Mouse (Mus musculus) cortical plate, adult 2 months (tissue): ENCODE data around the gene Zfp60. TPM values are rescaled to one million over a fixed set of nuclear protein-coding genes. Genes with fewer than 3 reads are reported as not detected.

Experiments
- H3K27ac ChIP-seq: fragments of 200-500 bp; 2 replicates; pipeline ENCODE4 v1.5.1; 2012; ENCODE audit warnings: low read length, control low read depth, inconsistent platforms; ENCODE audit not compliant: insufficient read depth
- H3K4me1 ChIP-seq: fragments of 200-500 bp; 2 replicates; pipeline ENCODE4 v1.6.1; 2011; ENCODE audit warnings: low read length; ENCODE audit not compliant: control insufficient read depth, insufficient read depth
- H3K4me3 ChIP-seq: fragments of 200-500 bp; 2 replicates; pipeline ENCODE4 v1.5.1; 2011; ENCODE audit warnings: mild to moderate bottlenecking, low read length, control low read depth; ENCODE audit not compliant: insufficient read depth
- CTCF ChIP-seq: fragments of 200-500 bp; IDR thresholded peaks from 2 replicates; pipeline ENCODE4 v1.5.1; 2011; ENCODE audit warnings: mild to moderate bottlenecking, control low read depth, low read length; ENCODE audit not compliant: insufficient read depth; ENCODE audit errors: extremely low read depth
- POLR2A ChIP-seq: fragments of 200-500 bp; IDR thresholded peaks from 2 replicates; pipeline ENCODE4 v1.6.1; 2011; ENCODE audit warnings: mild to moderate bottlenecking, low read length, control low read depth; ENCODE audit not compliant: insufficient read depth; ENCODE audit errors: extremely low read depth
- polyA plus RNA-seq: library from polyadenylated mRNA; depleted of rRNA; stranded (reverse); fragments of >200 nt; gene quantifications from 2 replicates; pipeline ENCODE4 v1.2.3, GENCODE M21; 2012; rRNA removed

The Zfp60 gene
- polyA plus RNA-seq = 15.9 and 17.3 TPM in 2 replicates

DNA sequence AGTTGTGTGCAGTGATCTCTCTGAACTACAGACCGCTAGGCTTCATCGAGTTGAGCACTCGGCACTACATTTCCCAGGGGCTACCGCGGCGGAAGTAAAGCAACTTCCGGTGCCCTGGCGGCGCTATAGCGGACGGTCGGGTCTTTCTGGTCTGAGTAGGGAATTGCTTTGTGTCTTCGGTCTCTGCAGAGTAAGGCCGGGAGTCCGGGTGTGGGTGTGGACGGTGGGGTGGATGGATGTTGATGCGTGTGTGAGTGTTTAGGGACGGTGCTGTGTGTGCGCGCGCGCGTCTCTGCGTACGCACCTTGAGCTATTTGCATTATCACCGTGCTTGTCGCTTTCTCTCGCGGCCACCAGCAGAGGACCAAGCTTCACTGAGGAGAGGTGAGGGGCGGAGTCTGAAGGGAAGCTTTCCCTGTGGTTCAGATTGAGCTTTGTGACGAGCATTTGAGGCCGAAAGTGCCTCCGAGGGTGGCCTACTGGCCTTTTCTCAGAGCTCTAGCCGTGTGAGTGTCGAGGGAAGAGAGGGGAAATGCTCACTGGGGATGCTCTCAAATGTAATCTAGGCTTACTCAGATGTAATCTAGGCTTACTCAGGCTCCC, at the start of gene Zfp60:
Zfp60 (plus strand) TSS at position 109 of the 603 bp plus-strand sequence.
- Histone ChIP-seq H3K4me1 (peaks cover 9% of the 10 kb centered on the region; the same call in 1 of the 2 replicates), H3K27ac (peak within 1 kb of the TSS; percentile 30), H3K4me3 (peak within 1 kb of the TSS; percentile 62)
- TF ChIP-seq CTCF (no peak; the same call in 1 of the 2 replicates), POLR2A (peak; percentile 87)

DNA sequence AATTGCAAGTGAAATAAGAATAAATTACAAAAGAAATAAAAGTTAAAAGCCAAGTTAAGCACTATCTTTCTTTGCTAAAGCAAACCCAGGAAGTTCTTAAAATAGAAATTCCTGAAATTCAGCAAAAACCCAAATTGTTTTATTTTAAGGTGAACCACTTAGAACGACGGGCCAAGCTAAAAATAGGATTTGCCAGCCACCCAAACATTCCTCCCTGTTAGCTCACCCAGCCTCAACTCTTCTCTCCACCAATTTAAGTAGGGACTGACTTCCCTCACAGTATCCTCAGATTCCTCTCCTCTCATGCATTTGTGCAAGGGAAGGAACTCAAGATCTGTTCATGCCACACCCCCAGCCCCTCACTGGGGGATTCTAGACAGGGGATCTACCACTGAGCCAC, 48.0 kb upstream of the Zfp60 start:
- no peak overlapping the region for H3K27ac ChIP-seq
- H3K4me1 ChIP-seq = peaks cover 2% of the 10 kb centered on the region; the same call in 1 of the 2 replicates
- no peak for TF ChIP-seq CTCF
- no peak for TF ChIP-seq POLR2A
- H3K4me3 ChIP-seq = no peak overlapping the region

- no peak for TF ChIP-seq POLR2A
- no peak for TF ChIP-seq CTCF
- Histone ChIP-seq H3K4me3 (no peak overlapping the region), H3K4me1 (peaks cover 3% of the 10 kb centered on the region; the same call in 1 of the 2 replicates), H3K27ac (no peak overlapping the region)
These were observed 46.0 kb upstream of the Zfp60 start for GRCm38 (mm10) chr7:27685220-27685619.

GRCm38 (mm10) chr7:27685681-27686080, 45.5 kb upstream of the Zfp60 start:
- H3K27ac ChIP-seq = no peak overlapping the region
- peaks cover 3% of the 10 kb centered on the region; the same call in 1 of the 2 replicates for H3K4me1 ChIP-seq
- H3K4me3 ChIP-seq = no peak overlapping the region
- TF ChIP-seq POLR2A (no peak), CTCF (peak; percentile 55)

DNA sequence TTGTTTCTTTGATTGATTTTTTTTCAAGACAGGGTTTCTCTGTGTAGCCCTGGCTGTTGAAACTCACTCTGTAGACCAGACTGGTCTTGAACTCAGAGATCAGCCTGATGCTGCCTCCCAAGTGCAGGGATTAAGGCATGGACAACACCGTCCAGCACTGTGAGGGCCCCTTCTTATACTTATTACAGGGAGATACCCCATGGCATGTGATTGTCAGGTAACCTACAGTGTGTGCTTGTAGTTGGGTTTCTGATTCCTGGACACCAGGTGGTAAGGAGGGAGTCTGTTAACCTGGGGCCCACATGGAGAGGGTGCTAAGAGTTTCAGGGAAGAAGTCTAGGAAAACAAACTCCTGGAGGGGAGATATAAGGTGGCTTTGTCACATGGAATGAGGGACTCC, 44.1 kb upstream of the Zfp60 start:
- Histone ChIP-seq H3K27ac (no peak overlapping the region), H3K4me1 (peaks cover 3% of the 10 kb centered on the region; the same call in 1 of the 2 replicates), H3K4me3 (no peak overlapping the region)
- TF ChIP-seq POLR2A = no peak
- no peak for TF ChIP-seq CTCF

DNA sequence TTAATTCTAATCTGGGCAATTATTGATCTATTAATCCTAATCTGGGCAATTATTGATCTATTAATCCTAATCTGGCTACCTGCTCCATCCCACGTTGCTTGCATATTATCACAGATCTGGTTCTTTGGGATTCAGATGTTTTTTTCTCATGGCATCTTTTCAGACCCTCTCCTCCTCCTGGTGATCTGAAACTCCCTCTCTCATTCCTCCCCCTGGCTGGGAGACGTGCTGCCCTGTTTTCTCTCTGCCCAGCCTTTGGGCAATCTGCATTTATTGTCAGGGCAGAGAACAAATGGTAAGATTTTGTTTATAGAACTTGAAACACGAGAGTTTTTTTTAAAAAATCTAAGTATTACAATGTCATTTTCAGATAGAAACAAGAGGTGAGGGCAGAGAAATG, 43.4 kb upstream of the Zfp60 start:
- Histone ChIP-seq H3K27ac (no peak overlapping the region), H3K4me3 (no peak overlapping the region), H3K4me1 (peaks cover 3% of the 10 kb centered on the region; the same call in 1 of the 2 replicates)
- TF ChIP-seq CTCF (no peak), POLR2A (no peak)

GRCm38 (mm10) chr7:27688246-27688788, 42.9 kb upstream of the Zfp60 start:
- no peak for TF ChIP-seq CTCF
- TF ChIP-seq POLR2A = no peak
- Histone ChIP-seq H3K4me3 (peak overlapping the region; percentile 13; the same call in 1 of the 2 replicates), H3K4me1 (peaks cover 3% of the 10 kb centered on the region; the same call in 1 of the 2 replicates), H3K27ac (no peak overlapping the region)

GRCm38 (mm10) chr7:27688815-27689612, 42.2 kb upstream of the Zfp60 start, which contains the start of gene Zfp607b:
Gene Zfp607b, plus strand, starts transcription at chr7:27689340.
- no peak within 1 kb of the TSS for H3K27ac ChIP-seq
- TF ChIP-seq CTCF (no peak), POLR2A (peak; percentile 68; the same call in 1 of the 2 replicates)
- H3K4me1 ChIP-seq = peaks cover 3% of the 10 kb centered on the region; the same call in 1 of the 2 replicates
- peak within 1 kb of the TSS; percentile 13 for H3K4me3 ChIP-seq

DNA sequence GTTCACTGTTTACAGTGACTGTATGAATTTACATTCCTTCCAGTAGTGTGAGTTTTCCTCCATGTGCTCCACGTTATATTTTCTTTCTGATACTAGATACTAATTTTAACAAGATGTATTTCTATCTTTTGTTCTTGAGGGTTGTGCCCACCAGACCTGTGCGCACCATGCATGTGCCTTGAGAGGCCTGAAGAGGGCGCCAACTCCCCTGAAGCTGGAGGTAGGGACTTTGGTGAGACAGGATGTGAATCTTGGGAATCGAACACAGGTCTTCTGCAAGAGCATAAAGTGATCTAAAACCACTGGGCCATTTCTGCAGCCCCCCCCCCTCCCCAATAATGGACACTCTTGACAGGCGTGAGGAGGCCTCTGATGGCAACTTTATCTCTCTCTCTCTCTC, 40.1 kb upstream of the Zfp60 start:
- TF ChIP-seq CTCF (peak; percentile 74), POLR2A (no peak)
- Histone ChIP-seq H3K4me3 (no peak overlapping the region), H3K4me1 (peaks cover 2% of the 10 kb centered on the region; the same call in 1 of the 2 replicates), H3K27ac (no peak overlapping the region)

DNA sequence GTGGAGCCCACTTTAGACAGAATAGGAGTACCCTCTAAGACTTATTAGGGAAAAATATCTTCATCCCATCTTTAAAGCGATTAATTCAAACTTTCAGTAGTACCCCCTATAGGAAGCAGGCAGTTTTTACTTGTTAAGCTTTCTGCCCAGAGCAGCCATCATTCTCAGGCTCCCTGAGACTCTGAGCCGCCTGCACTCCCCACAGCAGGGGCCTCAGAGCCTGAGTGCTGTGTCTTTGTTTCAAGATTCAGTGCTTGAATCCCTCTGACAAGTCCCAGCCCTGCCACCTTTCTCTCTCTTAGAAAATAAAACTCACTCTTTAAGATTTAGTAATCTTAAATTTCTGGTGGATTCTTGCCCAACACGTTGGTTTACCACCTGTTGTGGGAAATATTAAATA, 34.5 kb upstream of the Zfp60 start:
- no peak overlapping the region for H3K27ac ChIP-seq
- H3K4me1 ChIP-seq = no peaks in the 10 kb centered on the region
- TF ChIP-seq POLR2A (no peak), CTCF (no peak)
- no peak overlapping the region for H3K4me3 ChIP-seq
